Comparison of ENCODE assay signal across 31 mouse cellular contexts in the genomic region with DNA sequence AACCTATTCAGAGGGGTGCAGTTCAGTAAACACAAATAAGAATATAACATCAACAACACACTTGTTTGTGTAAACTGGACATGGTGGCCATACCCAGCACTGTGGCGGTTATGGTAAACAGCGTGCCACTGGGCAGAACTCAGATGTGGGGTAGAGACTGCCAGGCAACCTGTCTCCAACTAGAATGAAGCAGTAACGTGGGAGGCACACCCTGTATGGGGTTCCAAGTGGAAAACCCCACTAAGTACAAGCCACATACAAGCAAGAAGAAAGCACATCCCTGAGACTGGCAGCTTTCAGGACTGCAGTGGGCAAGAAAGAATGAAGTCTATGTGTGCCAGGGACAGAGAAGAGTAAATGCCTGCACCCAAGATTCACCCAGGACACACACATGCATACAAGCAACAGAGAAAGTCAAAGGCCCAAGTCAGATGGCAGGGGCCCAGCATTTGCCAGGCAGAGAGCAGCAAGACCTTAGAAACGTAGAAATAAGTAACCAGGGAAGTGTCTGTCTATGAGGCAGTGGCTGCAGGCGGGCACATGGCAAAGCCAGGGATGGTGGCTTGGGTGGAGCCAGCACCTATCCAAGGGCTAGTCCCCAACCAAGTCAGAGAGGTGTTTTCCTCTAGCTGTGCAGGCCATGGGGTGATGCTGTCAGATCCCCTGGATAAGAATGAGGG. TPM values are rescaled to one million over a fixed set of nuclear protein-coding genes. Genes with fewer than 3 reads are reported as not detected.
DNase-seq lines count a peak whose midpoint lies in the region; ATAC-seq and TF ChIP-seq lines count a peak whose summit lies in the region.
"Had no signal": no experiment of that assay in that cellular context is flagged by ENCODE, and none has a peak within 500 bp of the region (broad histone marks: within the 10 kb centered on the region; RNA-seq: fewer than 3 reads in every experiment).

No protein-coding gene starts in this region.

- WGBS in spleen, adult 2 months: 77% methylated on average over 5 of the region's 5 CpGs
- WGBS in stomach, postnatal 0 days: 81% methylated on average over 5 of the region's 5 CpGs

- H3K4me1 ChIP-seq in spleen, adult 2 months (ENCODE audit: control insufficient read depth, insufficient read depth, insufficient read length): no peaks in the 10 kb centered on the region
- no peaks in the 10 kb centered on the region for H3K4me1 ChIP-seq in stomach, postnatal 0 days (replicated peaks; ENCODE audit: control insufficient read depth, insufficient read depth)
- H3K4me1 ChIP-seq: forebrain, embryonic 10.5 days; forebrain, embryonic 13.5 days; heart, embryonic 12.5 days; heart, embryonic 15.5 days had no signal

- H3K27ac ChIP-seq in spleen, adult 2 months (ENCODE audit: insufficient read depth, low read length): peak overlapping the region; percentile 2; the same call in 1 of the 2 replicates
- no peak overlapping the region for H3K27ac ChIP-seq in stomach, postnatal 0 days (replicated peaks)
- H3K27ac ChIP-seq: forebrain, embryonic 10.5 days; forebrain, embryonic 13.5 days; gastrocnemius, adult 2 months; heart, embryonic 15.5 days; hindbrain, embryonic 14.5 days had no signal

- H3K9me3 ChIP-seq in stomach, postnatal 0 days (ENCODE audit: control insufficient read depth, low read length): no peaks in the 10 kb centered on the region
- H3K9me3 ChIP-seq: forebrain, embryonic 13.5 days; G1E; heart, embryonic 12.5 days; heart, embryonic 15.5 days had no signal

- no peak overlapping the region for H3K4me2 ChIP-seq in stomach, postnatal 0 days (replicated peaks; ENCODE audit: low read depth)
- H3K4me2 ChIP-seq: forebrain, embryonic 13.5 days; heart, embryonic 12.5 days; heart, embryonic 15.5 days; hindbrain, embryonic 14.5 days had no signal

- no peaks in the 10 kb centered on the region for H3K36me3 ChIP-seq in spleen, adult 2 months (ENCODE audit: control insufficient read depth, insufficient read depth, low read length)
- H3K36me3 ChIP-seq in stomach, postnatal 0 days (ENCODE audit: control insufficient read depth, insufficient read depth, low read length): no peaks in the 10 kb centered on the region
- H3K36me3 ChIP-seq: forebrain, embryonic 10.5 days; G1E; heart, embryonic 12.5 days; heart, embryonic 15.5 days had no signal

- H3K27me3 ChIP-seq in spleen, adult 2 months (ENCODE audit: control insufficient read depth, insufficient read depth, low read length): no peaks in the 10 kb centered on the region
- H3K27me3 ChIP-seq in stomach, postnatal 0 days (ENCODE audit: control insufficient read depth, insufficient read depth, low read length): no peaks in the 10 kb centered on the region
- H3K27me3 ChIP-seq: CH12.LX; forebrain, embryonic 13.5 days; heart, embryonic 12.5 days; heart, embryonic 15.5 days; Patski had no signal

- no peak for TF ChIP-seq POLR2A in spleen, adult 2 months (IDR thresholded peaks at IDR 0.05; ENCODE audit: low read depth, low read length)

- no peak overlapping the region for H3K9ac ChIP-seq in stomach, postnatal 0 days (ENCODE audit: low read length)
- H3K9ac ChIP-seq: forebrain, embryonic 13.5 days; forebrain, postnatal 0 days; heart, embryonic 12.5 days; heart, embryonic 15.5 days; hindbrain, embryonic 14.5 days had no signal

- no peak for ATAC-seq in stomach, postnatal 0 days (ENCODE audit: low FRiP score, low TSS enrichment)
- ATAC-seq: forebrain, embryonic 13.5 days; forebrain, postnatal 0 days; Patski had no signal

- TF ChIP-seq EP300 in stomach, postnatal 0 days (optimal IDR thresholded peaks at IDR 0.05): no peak

- DNase-seq in kidney, adult 18-20 months: peak; percentile 18
- DNase-seq in kidney, postnatal 4 days: no peak
- DNase-seq in spleen, adult 2 months (ENCODE audit: low read depth in 1 of 2, low spot score in 2 of 2): no peak
- DNase-seq in spleen, adult 12 weeks (ENCODE audit: low spot score): no peak
- peak; percentile 65 for DNase-seq in thymus, postnatal 25 days
- no peak for DNase-seq in thymus, postnatal 0 days (ENCODE audit: low spot score)
- DNase-seq in stomach, postnatal 0 days (ENCODE audit: low spot score): no peak
- DNase-seq: adrenal gland, postnatal 10 days; adrenal gland, postnatal 36 days; B cell, adult 2 months; cerebellum, adult 18-20 months; cerebellum, adult 9-10 months; cerebellum, postnatal 14 days; forebrain, postnatal 0 days; gastrocnemius, adult 2 months; gastrocnemius, postnatal 14 days; heart, adult 18-20 months; heart, postnatal 14 days; heart, postnatal 4 days had no signal

- TF ChIP-seq CTCF in spleen, adult 2 months (IDR thresholded peaks at IDR 0.05; ENCODE audit: extremely low read depth, insufficient read depth, insufficient read length, insufficient replicate concordance): no peak
- no peak for TF ChIP-seq CTCF in stomach, postnatal 0 days (IDR thresholded peaks at IDR 0.05; ENCODE audit: low read depth)

- no peak overlapping the region for H3K4me3 ChIP-seq in spleen, adult 2 months (ENCODE audit: extremely low read depth, insufficient read depth, insufficient read length)
- no peak overlapping the region for H3K4me3 ChIP-seq in stomach, postnatal 0 days (ENCODE audit: low read depth, low read length)
- H3K4me3 ChIP-seq: forebrain, embryonic 10.5 days; forebrain, embryonic 13.5 days; gastrocnemius, adult 2 months; heart, embryonic 12.5 days; heart, embryonic 15.5 days had no signal

RNA-seq across cellular contexts. Expression of gene Cd8a, which starts 1.0 kb away (rescaled TPM):
- 24.9 and 28.5 TPM in 2 replicates for polyA plus RNA-seq in spleen, adult 2 months (2012; rRNA removed)
- polyA plus RNA-seq in thymus, postnatal 0 days (2015; fragmentation: Nextera tagmentation; extraction: Ambion mirVana): 664 and 665 TPM in 2 replicates
- 0.04 TPM in 1 of 2 replicates, not detected in the other for polyA plus RNA-seq in stomach, postnatal 0 days (2015; fragmentation: Nextera tagmentation; extraction: Ambion mirVana)
- polyA plus RNA-seq: embryonic facial prominence, embryonic 11.5 days; embryonic facial prominence, embryonic 14.5 days; forebrain, embryonic 10.5 days; forebrain, embryonic 13.5 days; forebrain, postnatal 0 days; G1E; heart, embryonic 12.5 days; heart, embryonic 15.5 days; hindbrain, embryonic 11.5 days; hindbrain, embryonic 14.5 days; Patski had no signal

RNA-seq across cellular contexts. Expression of gene Cd8b1, which starts 49.6 kb away (rescaled TPM):
- 25.6 and 30.2 TPM in 2 replicates for polyA plus RNA-seq in spleen, adult 2 months (2012; rRNA removed)
- 1,203 and 1,244 TPM in 2 replicates for polyA plus RNA-seq in thymus, postnatal 0 days (2015; fragmentation: Nextera tagmentation; extraction: Ambion mirVana)
- not detected in 2 replicates for polyA plus RNA-seq in stomach, postnatal 0 days (2015; fragmentation: Nextera tagmentation; extraction: Ambion mirVana)
- polyA plus RNA-seq: embryonic facial prominence, embryonic 11.5 days; embryonic facial prominence, embryonic 14.5 days; forebrain, postnatal 0 days; frontal cortex, adult 2 months; G1E; heart, embryonic 12.5 days; heart, embryonic 15.5 days; hindbrain, embryonic 11.5 days; hindbrain, embryonic 14.5 days had no signal

RNA-seq across cellular contexts. Expression of gene Smyd1, which starts 50.1 kb away (rescaled TPM):
- 0.48 and 0.66 TPM in 2 replicates for polyA plus RNA-seq in spleen, adult 2 months (2012; rRNA removed)
- polyA plus RNA-seq in thymus, postnatal 0 days (2015; fragmentation: Nextera tagmentation; extraction: Ambion mirVana): 2.3 and 3.7 TPM in 2 replicates
- polyA plus RNA-seq in stomach, postnatal 0 days (2015; fragmentation: Nextera tagmentation; extraction: Ambion mirVana): 0.30 and 0.56 TPM in 2 replicates
- polyA plus RNA-seq: G1E had no signal

Comparison
In these comparisons a context has a peak if more than half of its experiments do, and no peak if none do; other contexts are left out.
1. DNase-seq: peak in kidney, adult 18-20 months (single experiment) and thymus, postnatal 25 days (single experiment); none in kidney, postnatal 4 days (0 of 2), spleen, adult 2 months (0 of 2), spleen, adult 12 weeks (single experiment), thymus, postnatal 0 days (single experiment) and stomach, postnatal 0 days (single experiment).
2. RNA of gene Cd8a, which starts 1.0 kb away (polyA plus RNA-seq): 664 to 665 TPM in thymus, postnatal 0 days and 24.9 to 28.5 TPM in spleen, adult 2 months; 0.04 TPM in stomach, postnatal 0 days; every median in the first group is over 10 times any median in the second.
3. RNA of gene Cd8b1, which starts 49.6 kb away (polyA plus RNA-seq): 1,203 to 1,244 TPM in thymus, postnatal 0 days; 25.6 to 30.2 TPM in spleen, adult 2 months and not detected in stomach, postnatal 0 days; every median in the first group is over 10 times any median in the second.